Mouse (Mus musculus): Measurements from ENCODE around the gene Ddah1. TPM values are rescaled to one million over a fixed set of nuclear protein-coding genes. Genes with fewer than 3 reads are reported as not detected.

The Ddah1 gene
- polyA plus RNA-seq, 1 experiment from 2014 or later, result 30.1 TPM

DNA sequence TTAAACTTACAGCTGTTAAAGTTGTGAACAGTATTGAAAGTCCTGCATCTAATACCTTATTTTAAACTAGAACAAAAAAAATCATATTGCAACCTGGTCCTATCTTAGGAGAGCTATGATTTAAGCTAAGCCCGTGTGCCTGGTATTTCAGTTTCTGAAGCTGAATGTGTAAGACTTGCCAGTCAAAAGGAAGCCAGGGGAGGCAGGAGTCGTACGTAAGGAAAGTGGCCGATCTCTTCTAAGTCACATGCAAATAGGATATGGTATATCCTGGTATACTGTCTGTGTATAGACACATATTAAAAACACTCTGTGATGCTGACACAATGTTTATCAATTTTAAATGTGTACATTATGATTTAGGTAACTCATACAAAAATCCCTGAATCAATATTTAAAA, 47.4 kb downstream of the Ddah1 start:
- Histone ChIP-seq H3K4me3 (ENCODE audit: low read depth, low read length) (no peak overlapping the region), H3K27ac (ENCODE audit: low read depth) (no peak overlapping the region), H3K9ac (no peak overlapping the region), H3K9me3 (ENCODE audit: low read depth, low read length) (no peaks in the 10 kb centered on the region), H3K36me3 (ENCODE audit: insufficient read depth) (no peaks in the 10 kb centered on the region), H3K4me2 (no peak overlapping the region), H3K4me1 (ENCODE audit: insufficient read depth) (peaks cover 5% of the 10 kb centered on the region; the same call in 1 of the 2 replicates), H3K27me3 (ENCODE audit: insufficient read depth, low read length) (no peaks in the 10 kb centered on the region)
- DNase-seq (no peak), ATAC-seq (ENCODE audit: insufficient read depth) (no peak)
- no peak for TF ChIP-seq CTCF (IDR thresholded peaks at IDR 0.05; ENCODE audit: low read depth)
- 50% methylated on average over 4 of the region's 4 CpGs for WGBS

GRCm38 (mm10) chr3:145806502-145806901, 48.0 kb downstream of the Ddah1 start:
- Histone ChIP-seq H3K27me3 (ENCODE audit: insufficient read depth, low read length) (no peaks in the 10 kb centered on the region), H3K4me1 (ENCODE audit: insufficient read depth) (peaks cover 5% of the 10 kb centered on the region; the same call in 1 of the 2 replicates), H3K4me2 (no peak overlapping the region), H3K9me3 (ENCODE audit: low read depth, low read length) (no peaks in the 10 kb centered on the region), H3K4me3 (ENCODE audit: low read depth, low read length) (no peak overlapping the region), H3K9ac (no peak overlapping the region), H3K27ac (ENCODE audit: low read depth) (no peak overlapping the region), H3K36me3 (ENCODE audit: insufficient read depth) (no peaks in the 10 kb centered on the region)
- no peak for ATAC-seq (ENCODE audit: insufficient read depth)
- DNase-seq, result peak; percentile 56
- WGBS, result 25% methylated on average over 5 of the region's 5 CpGs
- TF ChIP-seq CTCF (IDR thresholded peaks at IDR 0.05; ENCODE audit: low read depth), result no peak

GRCm38 (mm10) chr3:145816807-145817206, 58.3 kb downstream of the Ddah1 start:
- no peaks in the 10 kb centered on the region for H3K27me3 ChIP-seq (ENCODE audit: insufficient read depth, low read length)
- H3K9ac ChIP-seq, result no peak overlapping the region
- peak overlapping the region; percentile 2; the same call in 1 of the 2 replicates for H3K27ac ChIP-seq (ENCODE audit: low read depth)
- H3K36me3 ChIP-seq (ENCODE audit: insufficient read depth), result no peaks in the 10 kb centered on the region
- DNase-seq (peak; percentile 39), ATAC-seq (ENCODE audit: insufficient read depth) (no peak)
- no peak overlapping the region for H3K4me2 ChIP-seq
- 53% methylated on average over 1 of the region's 1 CpGs for WGBS
- no peaks in the 10 kb centered on the region for H3K9me3 ChIP-seq (ENCODE audit: low read depth, low read length)
- H3K4me3 ChIP-seq (ENCODE audit: low read depth, low read length), result no peak overlapping the region
- TF ChIP-seq CTCF (IDR thresholded peaks at IDR 0.05; ENCODE audit: low read depth), result no peak
- H3K4me1 ChIP-seq (ENCODE audit: insufficient read depth), result peaks cover 13% of the 10 kb centered on the region; the same call in 1 of the 2 replicates

DNA sequence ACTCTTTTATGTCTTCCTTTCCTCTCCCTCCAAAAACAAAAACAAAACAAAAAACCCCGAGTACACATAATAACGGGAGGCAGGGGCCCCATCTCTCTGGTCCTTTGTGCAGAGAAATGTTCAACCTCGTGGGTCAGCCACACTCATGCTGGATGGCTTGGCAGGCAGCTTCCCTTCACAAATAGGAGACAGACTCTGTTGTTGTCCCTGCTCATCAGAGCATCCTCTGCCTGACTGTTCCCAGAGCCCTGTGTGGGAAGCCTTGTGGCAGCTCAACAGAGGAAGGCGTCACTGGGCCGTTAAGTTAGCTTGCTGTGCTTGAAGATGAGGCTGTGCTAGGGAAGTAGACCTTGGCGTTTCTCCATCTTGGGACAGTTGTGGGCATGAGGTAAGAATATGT, 58.8 kb downstream of the Ddah1 start:
- Histone ChIP-seq H3K4me2 (no peak overlapping the region), H3K4me1 (ENCODE audit: insufficient read depth) (peaks cover 13% of the 10 kb centered on the region; the same call in 1 of the 2 replicates), H3K27ac (ENCODE audit: low read depth) (peak overlapping the region; percentile 2; the same call in 1 of the 2 replicates), H3K36me3 (ENCODE audit: insufficient read depth) (no peaks in the 10 kb centered on the region), H3K4me3 (ENCODE audit: low read depth, low read length) (no peak overlapping the region), H3K27me3 (ENCODE audit: insufficient read depth, low read length) (no peaks in the 10 kb centered on the region), H3K9ac (no peak overlapping the region), H3K9me3 (ENCODE audit: low read depth, low read length) (no peaks in the 10 kb centered on the region)
- 60% methylated on average over 6 of the region's 6 CpGs for WGBS
- TF ChIP-seq CTCF (IDR thresholded peaks at IDR 0.05; ENCODE audit: low read depth), result no peak
- ATAC-seq (ENCODE audit: insufficient read depth) (no peak), DNase-seq (no peak)

GRCm38 (mm10) chr3:145820439-145820838, 62.0 kb downstream of the Ddah1 start:
- no peaks in the 10 kb centered on the region for H3K9me3 ChIP-seq (ENCODE audit: low read depth, low read length)
- peak; percentile 82 for DNase-seq
- H3K4me2 ChIP-seq, result no peak overlapping the region; the same call in 1 of the 2 replicates
- TF ChIP-seq CTCF (IDR thresholded peaks at IDR 0.05; ENCODE audit: low read depth), result no peak
- whole genome bisulfite sequencing, result 28% methylated on average over 2 of the region's 2 CpGs
- peaks cover 13% of the 10 kb centered on the region; the same call in 1 of the 2 replicates for H3K4me1 ChIP-seq (ENCODE audit: insufficient read depth)
- H3K36me3 ChIP-seq (ENCODE audit: insufficient read depth), result no peaks in the 10 kb centered on the region
- no peaks in the 10 kb centered on the region for H3K27me3 ChIP-seq (ENCODE audit: insufficient read depth, low read length)
- no peak overlapping the region for H3K9ac ChIP-seq
- peak overlapping the region; percentile 64; the same call in 1 of the 2 replicates for H3K27ac ChIP-seq (ENCODE audit: low read depth)
- peak; percentile 88 for ATAC-seq (ENCODE audit: insufficient read depth)
- H3K4me3 ChIP-seq (ENCODE audit: low read depth, low read length), result no peak overlapping the region

DNA sequence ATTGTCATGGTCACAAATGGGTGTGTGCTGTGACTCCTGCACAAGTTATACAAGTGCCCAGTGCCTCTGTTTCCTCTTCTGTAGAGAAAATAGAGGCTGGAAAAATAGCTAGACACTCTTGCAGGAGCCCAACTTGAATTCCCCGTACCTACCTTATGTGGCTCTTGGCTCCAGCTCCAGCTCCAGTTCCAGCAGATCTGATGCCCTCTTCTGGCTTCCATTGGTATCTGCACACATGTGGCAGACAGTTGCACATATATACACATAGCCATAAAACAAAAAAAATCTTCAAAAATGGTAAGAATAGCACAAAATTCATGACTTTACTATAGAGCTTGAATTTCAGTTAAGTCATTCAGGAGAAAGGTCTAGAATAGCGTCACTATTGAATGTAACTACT, 62.5 kb downstream of the Ddah1 start:
- Histone ChIP-seq H3K4me1 (ENCODE audit: insufficient read depth) (peaks cover 13% of the 10 kb centered on the region; the same call in 1 of the 2 replicates), H3K27me3 (ENCODE audit: insufficient read depth, low read length) (no peaks in the 10 kb centered on the region), H3K4me2 (no peak overlapping the region), H3K4me3 (ENCODE audit: low read depth, low read length) (no peak overlapping the region), H3K9ac (no peak overlapping the region), H3K36me3 (ENCODE audit: insufficient read depth) (no peaks in the 10 kb centered on the region), H3K27ac (ENCODE audit: low read depth) (peak overlapping the region; percentile 64; the same call in 1 of the 2 replicates), H3K9me3 (ENCODE audit: low read depth, low read length) (no peaks in the 10 kb centered on the region)
- DNase-seq (no peak), ATAC-seq (ENCODE audit: insufficient read depth) (no peak)
- WGBS, result 91% methylated on average over 2 of the region's 2 CpGs
- TF ChIP-seq CTCF (IDR thresholded peaks at IDR 0.05; ENCODE audit: low read depth), result no peak

- peaks cover 9% of the 10 kb centered on the region; the same call in 1 of the 2 replicates for H3K4me1 ChIP-seq (ENCODE audit: insufficient read depth)
- WGBS, result 39% methylated on average over 4 of the region's 4 CpGs
- no peaks in the 10 kb centered on the region for H3K27me3 ChIP-seq (ENCODE audit: insufficient read depth, low read length)
- no peaks in the 10 kb centered on the region for H3K9me3 ChIP-seq (ENCODE audit: low read depth, low read length)
- no peak overlapping the region for H3K9ac ChIP-seq
- H3K36me3 ChIP-seq (ENCODE audit: insufficient read depth), result no peaks in the 10 kb centered on the region
- no peak for ATAC-seq (ENCODE audit: insufficient read depth)
- no peak overlapping the region for H3K4me2 ChIP-seq
- no peak for DNase-seq
- TF ChIP-seq CTCF (IDR thresholded peaks at IDR 0.05; ENCODE audit: low read depth), result no peak
- H3K27ac ChIP-seq (ENCODE audit: low read depth), result no peak overlapping the region
- H3K4me3 ChIP-seq (ENCODE audit: low read depth, low read length), result no peak overlapping the region
These were observed 63.7 kb downstream of the Ddah1 start for GRCm38 (mm10) chr3:145822201-145822600.

Data from lung, embryonic 14.5 days (tissue).